Mouse (Mus musculus) ES-E14 (cell line): ENCODE data around the gene Rbm47.

ENCODE experiments used
- CHD2 ChIP-seq: IDR thresholded peaks from 2 replicates; pipeline ENCODE4 v1.6.1; 2014; ENCODE audit warnings: mild to moderate bottlenecking, low read depth, low read length, inconsistent platforms
- MAFK ChIP-seq: IDR thresholded peaks from 2 replicates; pipeline ENCODE4 v1.6.1; 2014; ENCODE audit warnings: mild to moderate bottlenecking, low read depth, low read length, inconsistent platforms; ENCODE audit not compliant: insufficient read depth
- ZC3H11A ChIP-seq: IDR thresholded peaks from 2 replicates; pipeline ENCODE4 v1.6.1; 2012; ENCODE audit warnings: low read depth, mild to moderate bottlenecking, inconsistent platforms, low read length, borderline replicate concordance

DNA sequence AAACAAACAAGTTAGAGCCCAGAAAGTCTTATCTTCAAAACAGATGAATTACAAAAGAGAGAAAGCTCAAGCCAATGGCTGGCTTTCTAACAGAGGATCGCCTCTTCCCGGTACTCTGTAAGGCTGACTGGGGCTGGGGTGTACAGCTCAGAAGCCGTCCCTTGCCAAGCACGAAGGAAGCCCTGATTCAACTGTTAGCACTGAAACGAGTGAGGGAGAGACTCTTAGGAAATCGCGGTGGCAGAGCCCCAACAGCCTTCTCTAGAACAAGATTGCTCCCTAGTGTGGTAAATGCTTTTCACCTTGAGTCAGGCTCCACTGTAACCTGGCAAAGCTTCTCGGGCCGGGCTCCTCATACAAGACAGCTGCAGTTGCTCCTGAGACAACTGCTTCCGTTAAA is 95.5 kb downstream of the Rbm47 start:
- TF ChIP-seq CHD2 = no peak
- TF ChIP-seq ZC3H11A = no peak
- no peak for TF ChIP-seq MAFK
